Mouse (Mus musculus) brain, embryonic 18.5 days (tissue): ENCODE data around the gene Pdk3.
A peak's percentile ranks its signal among the peaks of the same experiment; 100 is the strongest.

Experiments used
- DNase-seq: peaks from one replicate; pipeline ENCODE4 v3.0.0-alpha.2; 2012; ENCODE audit warnings: low read depth, low spot score

Gene Pdk3

DNA sequence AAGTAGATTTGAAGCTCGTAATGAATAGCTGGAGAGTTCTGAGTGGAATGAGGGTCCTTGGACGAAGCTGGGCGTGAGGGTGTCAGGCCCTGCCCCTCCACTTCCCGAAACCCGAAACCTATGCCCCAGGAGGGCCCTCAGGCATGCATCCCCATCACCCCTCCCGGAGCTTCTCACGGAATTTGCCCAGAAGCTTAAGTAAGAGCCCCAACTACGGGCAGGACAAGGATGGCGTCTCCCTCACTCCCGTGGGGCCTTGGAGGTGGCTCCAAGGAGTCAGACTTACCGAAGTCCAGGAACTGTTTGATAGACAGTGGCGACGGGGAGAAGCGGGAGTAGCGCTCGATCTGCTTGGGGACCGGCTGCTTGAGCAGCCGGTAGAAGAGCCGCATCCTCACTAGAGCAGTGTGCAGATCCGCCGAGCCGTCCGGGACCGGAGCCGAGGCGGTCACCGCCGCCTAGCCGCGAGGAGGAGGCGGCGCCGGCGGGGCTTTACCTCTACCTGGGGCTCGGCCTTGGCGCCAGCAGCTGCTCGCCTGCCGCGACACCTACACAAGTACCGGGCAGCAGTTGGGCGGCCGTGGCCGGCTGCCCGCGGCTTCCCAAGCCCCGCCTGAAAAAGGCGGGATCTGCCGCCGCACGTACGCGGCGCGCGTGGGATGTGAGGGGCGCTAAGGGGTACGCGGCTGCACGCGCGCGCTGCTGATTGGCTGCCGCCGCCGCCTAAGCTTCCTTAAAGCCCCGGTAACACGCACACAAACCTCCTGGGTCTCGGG, at the start of gene Pdk3:
Gene Pdk3 (minus strand): TSS at position 641 of the 776 bp plus-strand sequence.
- peak; percentile 60 for DNase-seq

DNA sequence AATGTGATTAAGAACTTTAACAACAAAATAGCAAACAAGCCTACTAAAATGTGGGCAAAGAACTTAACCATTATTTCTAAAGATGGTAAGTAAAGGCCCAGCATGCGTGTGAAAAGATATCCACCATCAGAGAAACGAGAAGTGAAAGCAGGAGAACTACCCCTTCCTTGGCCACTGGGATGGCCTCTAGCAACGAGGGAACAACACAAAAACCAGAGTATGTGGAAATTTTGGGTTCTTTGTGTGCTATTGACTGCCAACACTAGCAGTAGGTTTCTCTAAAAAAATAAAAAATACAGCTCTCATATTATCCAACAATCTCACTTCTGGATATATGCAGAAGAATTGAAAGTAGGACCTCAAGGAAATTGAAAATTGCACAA, 45.6 kb upstream of the Pdk3 start:
- no peak for DNase-seq

DNA sequence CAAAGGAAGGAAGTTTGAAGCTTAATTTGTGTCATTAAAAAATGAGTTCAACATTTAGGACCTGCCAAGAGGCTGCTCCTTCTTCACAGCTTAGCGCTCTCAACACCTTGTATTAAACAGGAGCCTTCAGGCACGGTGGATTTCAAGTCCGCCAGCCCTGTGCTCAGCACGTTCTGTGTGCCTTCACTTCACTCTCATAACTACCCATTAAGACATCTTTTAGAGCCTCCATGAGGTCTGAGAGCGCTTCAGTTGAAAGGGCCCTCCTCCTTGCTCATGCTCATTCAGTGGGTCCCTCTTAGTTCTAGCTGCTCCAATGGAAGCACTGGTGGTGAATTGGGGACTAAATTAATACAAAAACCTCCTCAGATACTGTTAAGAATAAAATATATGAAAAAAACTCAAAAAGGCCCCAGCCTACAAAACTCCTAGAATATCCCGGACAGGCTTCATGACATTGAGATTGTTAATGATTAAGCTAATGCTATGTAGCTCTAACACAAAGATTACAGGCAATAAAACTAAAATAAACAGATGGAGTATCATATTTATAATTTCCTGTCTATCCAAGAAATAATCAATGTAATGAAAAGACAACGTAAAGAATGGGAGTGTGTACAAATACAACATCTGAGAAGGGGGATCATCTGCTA, 45.1 kb upstream of the Pdk3 start:
- DNase-seq, result no peak

DNA sequence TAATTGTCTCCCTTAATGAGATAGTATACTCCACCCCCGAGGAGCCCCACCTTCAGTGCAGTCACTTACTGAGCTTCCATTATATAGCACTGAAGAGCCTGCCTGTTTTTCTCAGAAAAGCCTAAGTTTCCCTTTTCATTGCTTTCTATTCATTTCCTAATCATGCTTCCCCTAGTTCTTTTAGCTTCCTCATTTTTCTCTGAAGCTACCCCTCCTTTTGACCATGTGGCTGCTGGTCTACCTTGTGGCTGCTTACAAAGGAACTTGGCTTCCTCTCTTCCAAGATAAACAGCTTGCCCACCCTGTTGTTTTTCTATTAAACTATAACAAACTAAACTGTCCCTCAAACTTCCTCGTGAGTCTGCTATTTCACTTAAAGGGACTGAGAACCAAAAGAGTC, 31.4 kb upstream of the Pdk3 start:
- no peak for DNase-seq

DNA sequence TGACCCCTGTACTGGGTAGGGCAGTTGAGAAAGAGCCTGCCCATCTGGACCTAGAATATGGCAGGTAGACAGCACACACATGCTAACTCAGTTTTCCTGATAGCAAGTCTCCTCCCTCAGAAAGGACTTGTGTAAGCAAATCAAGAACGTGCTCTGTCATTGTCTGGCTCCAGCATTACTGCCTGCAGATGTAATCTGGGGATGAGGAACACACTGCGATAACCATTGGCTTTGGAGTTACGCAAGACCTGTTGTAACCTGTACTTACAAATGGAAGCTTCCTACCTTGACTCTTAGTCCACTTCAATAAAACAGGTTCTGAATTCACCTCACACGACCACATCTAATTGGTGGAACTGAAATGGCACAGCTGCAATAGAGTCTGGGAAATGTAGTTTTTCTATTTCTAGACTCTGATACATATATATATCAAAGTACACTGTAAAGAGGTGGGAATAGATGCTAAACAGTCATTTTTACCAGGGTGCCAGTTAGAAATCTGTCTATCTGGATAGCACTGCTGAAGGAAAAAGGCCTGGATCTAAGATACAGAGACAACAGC, 30.6 kb upstream of the Pdk3 start:
- no peak for DNase-seq

DNA sequence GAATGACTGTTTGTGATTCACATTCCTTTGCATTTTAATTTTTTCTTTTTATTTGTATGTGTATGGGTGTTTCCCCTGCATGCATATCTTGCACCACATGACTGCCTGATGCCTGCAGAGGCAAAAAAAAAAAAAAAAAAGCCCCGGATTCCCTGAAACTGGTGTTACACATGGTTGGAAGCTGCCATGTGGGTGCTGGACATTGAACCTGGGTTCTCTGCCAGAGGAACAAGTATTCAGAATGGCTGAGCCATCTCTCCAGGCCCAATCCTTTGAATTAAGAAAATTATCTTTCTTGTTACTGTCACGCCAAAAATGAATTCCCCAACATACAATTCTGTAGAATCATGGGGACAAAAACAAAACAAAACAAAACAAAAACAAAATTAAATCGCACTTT, 25.8 kb upstream of the Pdk3 start:
- no peak for DNase-seq

DNA sequence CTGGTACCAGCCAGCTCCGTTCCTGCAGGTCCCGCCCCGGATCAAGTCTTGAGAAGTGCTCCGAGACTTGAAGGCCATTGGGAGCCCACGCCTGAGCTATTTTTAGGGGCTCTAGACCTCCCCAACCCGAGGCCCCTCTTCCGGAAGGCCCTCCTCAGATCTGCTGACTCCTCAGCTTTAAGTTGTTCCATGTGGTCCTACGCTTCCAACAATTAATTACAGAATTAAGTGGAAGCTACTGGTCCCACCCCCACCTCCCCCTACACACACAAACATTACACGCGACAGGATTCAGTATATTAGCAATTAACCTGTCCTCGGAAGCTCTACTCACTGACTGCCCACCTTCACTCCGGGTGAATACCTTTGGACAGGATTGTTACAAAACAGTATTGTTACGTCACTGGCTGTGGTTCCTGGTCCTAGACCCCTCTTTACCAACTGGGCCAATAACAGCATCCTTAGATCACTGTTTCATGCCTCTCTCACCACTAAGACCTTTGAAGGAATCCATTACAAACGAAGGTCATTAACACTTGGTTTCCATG, 410 bp upstream of the Pdk3 start:
- no peak for DNase-seq

DNA sequence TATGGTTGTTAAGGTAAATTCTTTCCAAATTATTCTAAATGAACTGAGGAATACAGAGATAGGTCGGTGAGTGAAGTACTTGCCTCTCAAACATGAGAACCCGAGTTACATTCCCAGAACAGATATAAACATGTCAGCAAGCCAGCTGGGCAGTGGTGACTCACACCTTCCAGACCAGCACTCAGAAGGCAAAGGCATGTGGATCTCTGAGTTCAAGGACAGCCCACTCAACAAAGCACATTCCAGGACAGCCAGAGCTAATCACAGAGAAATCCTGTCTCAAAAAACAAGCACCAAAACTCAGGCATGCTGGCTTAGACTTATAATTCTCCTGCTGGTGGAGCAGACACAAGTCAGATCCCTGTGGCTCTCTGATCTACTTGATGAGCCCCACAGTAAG, 6.2 kb downstream of the Pdk3 start:
- DNase-seq, result no peak

DNA sequence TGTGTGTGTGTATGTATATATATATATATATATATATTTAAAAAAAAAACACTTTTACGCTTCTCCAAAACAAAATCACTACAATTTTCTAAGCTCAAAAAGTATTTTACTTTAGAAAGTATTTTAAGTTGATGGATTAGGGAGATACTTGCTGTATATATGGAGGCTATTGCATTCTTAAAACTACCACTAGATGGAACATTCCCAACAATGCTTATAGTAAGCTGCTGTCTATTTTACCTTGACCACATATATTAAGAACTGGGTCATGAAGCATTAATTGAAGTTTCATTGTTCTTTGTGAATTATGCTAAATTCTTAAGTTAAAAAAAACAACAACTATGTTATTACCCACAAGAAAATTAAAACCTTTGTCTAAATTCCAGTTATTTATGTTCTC, 24.0 kb downstream of the Pdk3 start:
- DNase-seq, result no peak

DNA sequence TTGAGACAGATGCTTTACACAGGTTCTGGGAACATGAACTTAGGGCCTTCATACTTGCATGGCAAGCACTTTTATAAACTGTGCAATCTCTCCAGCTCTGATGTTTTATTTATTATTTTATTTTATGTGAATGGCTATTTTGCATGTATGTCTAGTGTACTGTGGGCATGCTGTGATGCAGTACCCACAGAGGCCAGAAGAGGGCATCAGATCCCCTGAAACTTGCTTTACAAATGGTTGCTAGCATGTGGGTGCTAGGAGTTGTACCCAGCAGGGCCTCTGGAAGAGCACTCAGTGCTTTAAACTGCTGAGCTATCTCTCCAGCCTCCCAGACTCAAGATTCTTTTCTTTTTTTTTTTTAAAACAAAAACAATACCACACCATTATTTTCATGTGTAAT, 38.8 kb downstream of the Pdk3 start:
- no peak for DNase-seq

DNA sequence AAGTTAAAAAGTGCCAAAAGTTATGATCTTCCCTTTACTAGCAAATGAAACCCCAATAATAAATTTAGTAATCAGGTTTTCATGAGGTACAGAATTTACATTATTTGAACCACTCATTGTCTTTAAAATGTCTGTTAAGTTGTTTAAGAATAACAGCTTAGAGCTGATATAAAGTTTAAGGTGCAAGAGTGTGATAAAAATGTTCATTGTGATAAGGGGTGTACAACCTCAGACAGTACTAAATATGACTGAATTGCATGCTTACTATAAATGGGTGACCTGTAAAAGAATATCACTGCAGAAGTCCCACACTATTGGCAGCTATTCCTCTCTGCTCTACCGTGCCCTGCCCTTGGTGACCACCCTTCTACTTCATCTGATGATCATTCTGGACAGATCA, 42.4 kb downstream of the Pdk3 start:
- no peak for DNase-seq

DNA sequence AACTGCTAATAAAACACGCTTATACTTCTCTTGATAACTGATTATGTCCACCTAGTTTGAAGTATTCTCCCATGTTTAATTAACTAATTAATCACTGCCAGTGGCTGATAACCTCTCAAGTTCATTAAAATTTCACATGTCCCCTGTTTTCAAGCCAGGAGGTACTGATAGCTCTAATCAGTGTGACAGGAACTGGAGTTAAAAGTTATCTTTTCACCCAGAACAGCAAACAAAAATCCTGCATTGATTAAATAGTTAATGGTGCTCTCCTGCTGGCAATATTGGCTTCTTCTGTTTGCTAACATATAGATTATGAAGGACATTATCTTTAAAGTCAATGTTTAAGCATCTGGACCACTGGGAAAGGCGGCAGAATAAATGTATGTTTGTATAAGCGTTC, 71.2 kb downstream of the Pdk3 start:
- DNase-seq, result no peak

DNA sequence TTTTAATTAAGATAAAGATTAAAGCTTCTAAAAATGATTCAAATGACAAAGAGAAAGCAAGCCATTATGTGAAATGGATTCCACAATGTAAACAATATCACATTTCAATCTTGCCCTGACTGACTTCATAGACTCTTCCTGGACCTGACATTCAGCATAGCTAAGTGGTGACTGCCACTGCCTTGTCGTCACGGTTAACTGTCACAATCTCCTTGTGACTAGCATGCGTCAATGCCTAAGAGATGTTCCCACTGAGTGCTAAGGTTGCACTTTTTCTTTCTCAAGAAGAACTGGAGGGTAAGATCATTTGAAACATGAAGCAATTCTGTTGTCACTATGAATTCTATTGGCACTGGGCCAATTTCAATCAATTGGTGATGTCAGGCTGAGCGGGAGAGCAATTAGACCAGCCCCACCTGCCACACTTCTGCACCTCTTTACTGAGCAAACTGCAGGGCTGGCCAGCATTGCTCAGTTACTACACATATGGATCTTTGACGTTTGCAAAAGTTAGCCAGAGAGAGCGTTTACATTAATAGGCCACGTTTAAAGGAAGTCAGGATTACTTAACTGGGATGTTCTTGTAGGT, 75.0 kb downstream of the Pdk3 start:
- no peak for DNase-seq

DNA sequence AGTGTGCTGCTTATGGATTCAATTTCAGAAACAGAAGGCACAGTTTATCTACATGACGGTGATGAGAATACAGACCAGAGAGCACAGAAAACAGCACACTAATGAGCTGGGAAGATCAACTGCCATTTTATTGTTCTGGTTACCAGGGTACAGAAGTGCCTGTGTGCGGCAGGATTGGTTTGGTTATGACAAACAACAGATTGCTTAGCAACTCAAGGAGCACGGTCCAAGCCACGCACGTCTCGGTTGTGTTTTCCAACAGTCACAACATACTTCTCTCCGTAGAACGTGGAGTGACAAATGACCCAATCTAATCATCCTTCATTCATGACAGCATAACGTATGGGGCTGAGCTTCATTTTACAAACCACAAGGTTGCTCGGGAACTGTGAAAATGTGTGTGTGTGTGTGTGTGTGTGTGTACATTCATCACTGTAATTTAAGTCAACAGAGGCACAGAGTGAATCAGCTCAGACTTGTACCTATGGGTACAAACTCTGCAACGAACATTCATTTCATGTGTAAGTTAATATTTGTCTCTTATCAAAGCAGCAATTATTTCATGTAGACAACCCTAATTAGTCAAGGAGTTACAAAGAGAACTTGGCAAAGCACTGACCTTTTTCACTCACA, 76.7 kb downstream of the Pdk3 start:
- DNase-seq, result no peak

DNA sequence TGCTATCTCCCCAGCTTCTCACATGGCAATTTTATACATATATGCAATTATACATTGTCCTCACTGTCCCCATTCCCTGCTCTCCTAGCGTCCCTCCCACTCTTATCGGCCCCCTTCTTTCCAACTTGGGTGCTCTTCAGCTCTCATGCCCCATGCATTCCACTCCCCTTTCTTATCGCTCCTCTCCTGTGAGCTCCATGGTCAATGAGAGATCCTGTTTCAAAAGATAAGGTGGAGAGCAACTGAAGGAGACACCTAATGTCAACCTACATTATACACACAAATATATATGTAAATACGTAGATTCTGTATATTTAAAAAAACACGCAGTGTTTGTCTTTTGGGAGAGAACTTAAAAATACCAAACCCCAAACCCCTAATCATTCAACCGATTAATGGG, 81.4 kb downstream of the Pdk3 start:
- no peak for DNase-seq

DNA sequence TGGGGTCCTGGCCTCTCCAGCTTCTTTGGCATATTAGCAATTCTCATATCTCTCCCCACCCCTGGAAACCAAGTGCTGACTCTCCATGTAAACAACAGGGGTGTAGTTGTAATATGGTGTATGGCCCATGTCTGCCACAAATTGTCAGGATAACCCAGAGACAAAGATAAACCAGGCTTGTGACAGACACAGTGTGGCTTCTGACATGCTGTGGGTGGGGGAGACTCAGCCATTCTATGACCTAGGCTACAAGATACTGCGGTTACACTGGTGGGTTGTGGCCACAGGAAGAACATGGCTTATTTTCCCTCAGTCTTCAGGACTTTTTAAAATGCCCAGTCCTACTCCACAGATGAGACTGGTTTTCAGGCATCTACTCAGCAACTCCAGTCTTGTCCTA, 82.8 kb downstream of the Pdk3 start:
- DNase-seq, result no peak

DNA sequence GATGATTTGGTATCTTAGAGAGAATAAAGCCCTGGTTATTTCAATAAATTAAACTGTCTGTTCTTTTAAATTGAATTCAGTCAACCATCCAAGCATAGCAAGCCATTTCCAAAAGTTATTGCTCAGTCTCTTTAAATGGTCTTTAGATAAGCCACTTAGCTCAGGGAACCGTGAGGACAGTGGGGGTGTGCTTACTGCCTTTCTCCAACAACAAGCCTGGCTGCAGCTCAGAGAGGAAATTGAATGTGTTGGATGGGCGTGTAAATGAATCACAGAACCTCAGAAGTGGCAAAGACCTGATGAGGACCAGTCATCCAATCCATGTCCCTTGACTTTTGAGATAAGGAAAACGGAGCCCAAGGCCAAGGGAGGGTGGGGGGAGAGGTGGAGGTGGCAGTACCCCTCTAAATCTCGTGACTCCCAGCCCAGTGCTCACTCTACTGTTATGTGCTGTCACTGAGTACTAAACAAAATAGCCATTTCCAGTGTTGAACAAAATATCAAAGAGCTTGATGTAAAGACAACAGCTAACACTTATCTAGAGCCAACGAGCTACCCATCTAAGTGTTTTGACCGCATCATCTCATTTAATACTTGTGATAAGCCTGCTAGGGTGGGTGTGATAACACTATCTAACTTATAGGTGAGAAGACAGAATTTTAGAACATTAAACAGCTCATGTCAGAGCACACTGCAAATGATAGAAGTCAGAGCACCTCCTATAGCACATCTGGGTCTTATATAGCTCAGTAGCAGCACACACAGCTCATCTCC, 98.8 kb downstream of the Pdk3 start:
- DNase-seq, result no peak

DNA sequence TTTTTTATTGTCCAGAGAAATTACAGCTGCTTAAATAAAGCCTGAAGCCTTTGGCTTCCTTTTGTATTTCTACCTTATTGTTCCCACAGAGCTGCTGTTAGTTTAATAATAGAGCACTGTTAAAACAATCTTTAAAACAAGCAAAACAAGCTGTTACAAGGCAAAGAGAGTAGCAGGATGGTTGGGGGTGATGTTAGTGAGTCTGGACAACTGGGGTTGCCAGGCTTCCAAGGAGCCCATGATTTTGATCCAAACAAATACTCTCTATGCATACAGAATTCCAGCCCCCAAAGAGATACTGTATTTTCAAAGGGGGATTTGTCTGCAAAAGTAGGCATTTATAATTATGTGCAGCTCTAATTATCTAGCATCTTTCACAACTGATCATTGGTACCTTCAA, 99.6 kb downstream of the Pdk3 start:
- no peak for DNase-seq

DNA sequence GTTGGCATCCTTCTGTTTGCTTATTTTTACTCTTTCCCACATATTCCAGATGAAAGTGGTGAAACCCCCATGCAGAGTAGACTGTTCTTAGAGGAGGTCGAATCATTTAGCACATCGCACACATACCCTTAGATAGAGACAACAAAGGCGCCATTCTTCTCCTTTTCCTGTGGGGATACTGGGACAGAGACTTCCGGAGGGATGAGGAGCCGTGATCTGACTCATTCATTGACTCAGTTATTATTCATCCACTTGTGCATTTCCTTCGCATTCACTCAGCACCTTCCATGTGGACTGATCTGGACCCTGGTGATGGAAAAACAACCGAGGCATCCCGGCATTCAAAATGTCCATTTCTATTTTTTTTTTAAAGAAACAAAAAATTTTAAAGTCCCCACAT, 101.1 kb downstream of the Pdk3 start:
- DNase-seq, result no peak

DNA sequence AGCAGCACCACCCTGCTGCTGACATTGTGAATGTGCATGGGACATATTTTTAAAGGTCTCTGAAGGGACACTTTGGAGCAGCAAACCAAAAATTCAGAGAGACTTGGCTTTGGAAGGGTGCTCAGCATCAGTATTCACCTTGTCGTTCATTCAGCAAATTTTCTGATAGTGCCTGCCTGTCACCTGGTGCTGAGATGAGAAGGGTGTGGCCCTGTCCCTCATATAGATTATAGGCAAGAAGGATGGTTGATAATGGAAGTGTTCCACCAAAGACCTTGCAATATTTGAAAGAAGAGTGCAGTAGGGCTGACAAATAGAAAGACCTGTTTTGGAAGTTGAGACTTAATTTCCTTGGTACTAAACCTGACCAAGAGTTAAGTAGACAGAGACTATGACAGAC, 102.5 kb downstream of the Pdk3 start:
- DNase-seq, result no peak
